Mouse (Mus musculus) heart, postnatal 0 days (tissue): ENCODE data around the gene Atp8b4.

Experiments
- CTCF ChIP-seq: IDR thresholded peaks from 2 replicates; pipeline ENCODE4 v1.5.1; 2016; ENCODE audit warnings: antibody characterized with exemption, control low read depth, low read depth
- EP300 ChIP-seq: IDR thresholded peaks from 2 replicates; pipeline ENCODE4 v1.6.1; 2016; ENCODE audit warnings: antibody characterized with exemption, low read depth

- no peak for TF ChIP-seq CTCF
- no peak for TF ChIP-seq EP300
Observed at GRCm38 (mm10) chr2:126508228-126508627, 7.8 kb upstream of the Atp8b4 start.
